Mouse (Mus musculus): ENCODE data around the gene Prss28. TPM values are rescaled to one million over a fixed set of nuclear protein-coding genes. Genes with fewer than 3 reads are reported as not detected.
A peak's percentile ranks its signal among the peaks of the same experiment; 100 is the strongest.

Gene Prss28
- not detected in 2 replicates for polyA plus RNA-seq (2012; rRNA removed)

DNA sequence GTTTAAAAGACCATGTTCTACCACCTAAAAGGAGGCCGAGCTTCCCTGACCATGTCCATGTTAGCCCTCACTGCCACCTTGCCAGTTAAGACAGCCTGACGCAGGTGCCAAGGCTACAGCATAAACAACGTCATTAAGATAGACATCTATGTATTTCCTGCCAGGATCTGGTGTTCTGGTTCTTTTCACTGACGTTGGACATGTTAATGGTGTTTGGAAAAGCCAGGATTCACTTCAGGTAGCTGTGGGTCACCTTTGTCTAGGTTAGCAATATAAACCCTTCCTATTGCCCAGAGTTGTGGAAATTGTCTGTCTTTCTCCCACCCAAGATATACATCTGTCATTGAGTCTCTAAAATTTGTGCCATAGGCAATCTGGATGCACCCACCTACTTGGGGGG, at the start of gene Prss28:
TSS of gene Prss28 (plus strand) at position 301 of the 400 bp plus-strand sequence.
- no peak for DNase-seq (ENCODE audit: low read depth)

DNA sequence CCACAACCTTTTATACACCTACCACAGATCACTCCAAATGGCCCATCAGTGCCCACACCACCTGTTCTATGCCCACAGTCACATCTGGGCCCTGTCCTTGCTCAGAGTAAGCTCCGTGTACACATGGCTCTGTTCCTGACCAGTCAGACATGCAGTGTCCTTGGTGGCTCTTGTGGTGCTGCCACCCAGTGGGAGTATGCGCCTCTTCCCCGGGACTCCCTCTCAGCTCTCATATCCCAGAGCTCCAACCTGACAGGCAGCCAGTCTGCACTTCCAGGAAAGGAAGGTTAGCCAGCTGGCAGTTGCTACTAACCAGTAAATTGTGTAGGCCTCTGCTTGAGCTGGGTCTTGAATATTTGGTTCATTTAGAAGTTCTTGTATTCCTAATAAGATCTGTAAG, 44.0 kb upstream of the Prss28 start:
- no peak for TF ChIP-seq POLR2A (IDR thresholded peaks at IDR 0.05; ENCODE audit: borderline replicate concordance, extremely low read depth, insufficient read depth, insufficient read length, poor library complexity, severe bottlenecking)
- peak; percentile 28; the same call in 1 of the 2 replicates for TF ChIP-seq CTCF (IDR thresholded peaks at IDR 0.05; ENCODE audit: borderline replicate concordance, extremely low read depth, insufficient read depth, insufficient read length)

More for the DNA sequence above, at the start of gene Prss28:
- no peak for TF ChIP-seq CTCF (IDR thresholded peaks at IDR 0.05; ENCODE audit: borderline replicate concordance, extremely low read depth, insufficient read depth, insufficient read length)
- no peak for TF ChIP-seq POLR2A (IDR thresholded peaks at IDR 0.05; ENCODE audit: borderline replicate concordance, extremely low read depth, insufficient read depth, insufficient read length, poor library complexity, severe bottlenecking)

DNA sequence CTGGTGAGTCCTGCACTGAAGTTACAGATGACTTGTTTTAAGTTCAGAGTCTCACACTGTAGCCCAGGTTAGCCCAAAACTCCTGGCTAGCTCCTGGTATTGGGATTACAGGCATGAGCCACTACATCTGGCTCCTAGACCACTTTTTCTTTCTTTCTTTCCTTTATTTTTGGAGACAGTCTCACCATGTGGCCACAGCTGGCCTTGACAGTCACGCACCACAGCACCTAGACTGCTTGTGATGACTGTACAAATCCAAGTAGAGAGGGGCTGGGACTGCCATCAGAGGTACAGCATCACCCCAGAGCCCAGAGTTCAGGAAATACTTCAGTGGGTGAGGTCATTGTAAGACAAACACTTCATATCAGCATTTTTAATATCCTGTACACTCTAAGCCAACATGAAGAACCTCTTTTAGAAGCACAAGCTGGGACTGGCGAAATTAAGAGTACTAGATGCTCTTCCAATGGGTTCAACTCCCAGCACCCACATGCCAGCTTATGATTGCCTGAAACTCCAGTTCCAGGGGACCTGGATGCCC, 37.6 kb upstream of the Prss28 start:
- no peak for DNase-seq (ENCODE audit: low read depth)
- no peak for TF ChIP-seq CTCF (IDR thresholded peaks at IDR 0.05; ENCODE audit: borderline replicate concordance, extremely low read depth, insufficient read depth, insufficient read length)
- no peak for TF ChIP-seq POLR2A (IDR thresholded peaks at IDR 0.05; ENCODE audit: borderline replicate concordance, extremely low read depth, insufficient read depth, insufficient read length, poor library complexity, severe bottlenecking)

More for the DNA sequence above, 44.0 kb upstream of the Prss28 start:
- peak; percentile 18 for DNase-seq (ENCODE audit: low read depth)

DNA sequence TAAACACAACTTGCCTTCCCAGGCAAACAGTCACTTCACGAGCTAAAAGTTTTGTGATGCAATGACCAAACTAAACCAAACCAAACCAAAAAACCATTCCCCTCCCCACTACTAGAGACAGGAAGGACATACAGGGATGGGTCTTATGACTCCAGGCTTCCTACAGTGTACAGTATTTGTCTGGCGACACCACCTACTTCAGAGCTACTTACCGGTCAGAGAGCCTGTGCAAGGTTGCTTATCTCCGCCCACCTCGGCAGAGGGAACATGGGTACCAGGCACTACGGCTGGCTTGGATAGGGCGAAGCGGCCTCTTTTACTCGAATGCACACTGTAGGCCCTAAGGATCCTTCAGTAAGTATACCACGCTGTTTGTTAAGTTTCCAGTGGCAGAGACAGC, 36.1 kb upstream of the Prss28 start:
- peak; percentile 15 for DNase-seq (ENCODE audit: low read depth)
- TF ChIP-seq CTCF (IDR thresholded peaks at IDR 0.05; ENCODE audit: borderline replicate concordance, extremely low read depth, insufficient read depth, insufficient read length) (no peak), POLR2A (IDR thresholded peaks at IDR 0.05; ENCODE audit: borderline replicate concordance, extremely low read depth, insufficient read depth, insufficient read length, poor library complexity, severe bottlenecking) (no peak)

DNA sequence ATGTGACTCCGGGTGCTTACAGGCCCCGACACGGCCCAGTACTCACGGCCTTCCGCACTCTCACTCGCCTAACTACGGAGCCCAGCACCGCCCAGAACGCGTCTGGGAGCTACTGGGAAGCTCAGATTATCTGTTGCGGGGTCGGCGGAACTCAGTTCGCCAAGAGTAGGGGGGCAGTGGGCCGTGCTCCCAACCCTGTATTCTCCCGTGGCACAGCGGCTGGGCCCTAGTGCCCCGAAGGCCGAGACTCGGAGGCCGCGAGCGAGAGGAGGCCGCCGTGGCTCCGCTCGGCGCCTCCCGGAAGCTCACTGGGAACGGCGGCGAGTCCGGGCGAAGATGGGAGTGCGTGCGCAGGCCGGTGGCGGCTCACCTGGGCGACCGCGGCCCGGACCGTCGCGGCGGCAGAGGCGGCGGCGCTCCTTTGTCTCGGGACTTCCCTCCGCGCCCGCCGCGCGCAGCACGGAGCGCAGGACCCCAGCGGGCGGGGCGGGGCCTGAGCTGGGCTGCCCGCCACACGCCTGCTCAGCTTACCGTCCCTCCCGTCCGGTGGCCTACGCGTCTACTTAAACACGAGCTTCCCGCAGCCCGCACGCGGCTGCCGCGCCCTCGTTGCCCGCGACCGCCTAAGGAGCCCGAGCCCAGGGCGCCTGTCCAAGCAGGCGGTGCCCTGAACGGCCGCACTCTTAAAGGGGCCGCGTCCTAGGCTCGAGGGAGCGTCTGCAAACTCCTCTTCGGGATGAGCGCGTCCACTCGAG, 35.3 kb upstream of the Prss28 start:
- TF ChIP-seq CTCF (IDR thresholded peaks at IDR 0.05; ENCODE audit: borderline replicate concordance, extremely low read depth, insufficient read depth, insufficient read length), result no peak
- peak; percentile 98 for TF ChIP-seq POLR2A (IDR thresholded peaks at IDR 0.05; ENCODE audit: borderline replicate concordance, extremely low read depth, insufficient read depth, insufficient read length, poor library complexity, severe bottlenecking)
- peak; percentile 98 for DNase-seq (ENCODE audit: low read depth)

DNA sequence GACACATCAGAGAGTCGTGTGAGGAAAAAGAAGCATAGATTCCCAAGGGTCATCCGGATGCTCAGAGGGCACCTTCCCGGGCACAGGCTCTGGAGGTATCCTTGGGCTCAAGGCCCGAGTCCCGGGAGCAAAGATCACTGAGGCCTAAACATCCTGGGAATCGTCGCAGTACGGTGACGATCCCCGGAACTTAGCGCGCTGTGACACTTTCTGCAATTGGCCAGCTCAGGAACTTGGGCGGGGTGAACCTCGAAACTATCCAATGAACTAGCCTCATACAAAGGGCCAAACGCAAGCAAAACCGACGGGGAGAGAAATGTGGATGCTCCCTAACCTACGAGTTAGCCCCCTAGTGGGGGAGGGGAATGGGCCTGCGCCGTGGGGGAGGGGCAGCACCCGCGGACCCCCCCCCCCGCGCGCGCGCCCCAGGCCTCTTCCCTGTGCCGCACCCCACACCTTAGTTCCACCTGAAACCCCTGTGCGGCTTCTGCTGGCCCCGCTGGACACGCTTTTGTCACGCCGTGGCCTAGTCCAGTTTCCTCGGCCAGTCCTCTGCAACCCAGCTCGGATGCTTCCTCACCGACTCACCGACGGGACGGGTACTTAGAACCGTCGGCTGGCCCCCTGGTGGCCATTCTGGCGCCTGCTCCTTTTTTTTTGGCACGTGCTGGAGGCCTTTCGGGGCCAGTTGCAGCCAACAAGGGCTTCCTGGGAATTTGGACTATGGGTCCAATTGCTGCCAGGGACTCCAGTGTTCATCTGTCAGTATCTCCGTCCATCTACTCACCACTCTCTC, 34.5 kb upstream of the Prss28 start:
- DNase-seq (ENCODE audit: low read depth), result peak; percentile 99
- TF ChIP-seq CTCF (IDR thresholded peaks at IDR 0.05; ENCODE audit: borderline replicate concordance, extremely low read depth, insufficient read depth, insufficient read length) (peak; percentile 91), POLR2A (IDR thresholded peaks at IDR 0.05; ENCODE audit: borderline replicate concordance, extremely low read depth, insufficient read depth, insufficient read length, poor library complexity, severe bottlenecking) (peak; percentile 36; the same call in 1 of the 2 replicates)

DNA sequence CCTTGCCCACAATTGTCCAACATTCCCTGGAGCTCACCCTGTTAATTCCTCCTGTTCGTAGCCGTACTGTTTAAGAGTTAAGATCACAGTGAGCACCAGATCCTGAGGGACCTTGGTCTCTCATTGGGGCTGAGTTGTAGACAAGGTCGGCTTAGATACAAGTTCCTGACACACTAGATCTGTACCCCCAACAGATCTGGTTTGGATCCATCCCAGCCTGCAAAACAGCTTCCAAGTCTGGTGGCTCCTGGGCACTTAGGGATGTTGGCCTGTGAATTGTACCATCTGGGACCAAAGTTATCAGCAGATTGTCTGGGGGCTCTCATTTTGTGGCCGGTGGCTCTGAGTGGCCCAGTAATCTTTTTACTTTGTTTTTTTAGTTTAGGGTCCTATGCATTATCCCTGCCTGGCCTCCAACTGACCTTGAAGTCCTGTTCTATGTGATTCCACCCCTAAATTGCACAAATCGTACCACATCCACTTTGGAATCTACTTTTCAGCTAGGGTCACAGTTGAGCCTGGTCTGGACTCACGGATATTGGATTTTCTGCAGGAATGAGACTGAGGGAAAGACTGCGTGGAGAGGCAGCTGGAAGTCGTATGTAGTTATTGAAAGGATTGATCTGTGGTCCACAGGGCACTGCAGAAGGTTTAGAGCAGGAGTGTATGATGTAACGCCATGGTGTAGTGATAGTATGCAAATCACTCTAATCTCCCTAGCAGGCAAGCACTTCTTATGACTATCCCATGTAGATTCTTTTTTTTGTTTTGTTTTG, 33.7 kb upstream of the Prss28 start, which contains the start of gene Ube2i:
TSS of gene Ube2i (minus strand) at position 52 of the 776 bp plus-strand sequence.
- DNase-seq (ENCODE audit: low read depth), result no peak
- no peak for TF ChIP-seq POLR2A (IDR thresholded peaks at IDR 0.05; ENCODE audit: borderline replicate concordance, extremely low read depth, insufficient read depth, insufficient read length, poor library complexity, severe bottlenecking)
- no peak for TF ChIP-seq CTCF (IDR thresholded peaks at IDR 0.05; ENCODE audit: borderline replicate concordance, extremely low read depth, insufficient read depth, insufficient read length)

DNA sequence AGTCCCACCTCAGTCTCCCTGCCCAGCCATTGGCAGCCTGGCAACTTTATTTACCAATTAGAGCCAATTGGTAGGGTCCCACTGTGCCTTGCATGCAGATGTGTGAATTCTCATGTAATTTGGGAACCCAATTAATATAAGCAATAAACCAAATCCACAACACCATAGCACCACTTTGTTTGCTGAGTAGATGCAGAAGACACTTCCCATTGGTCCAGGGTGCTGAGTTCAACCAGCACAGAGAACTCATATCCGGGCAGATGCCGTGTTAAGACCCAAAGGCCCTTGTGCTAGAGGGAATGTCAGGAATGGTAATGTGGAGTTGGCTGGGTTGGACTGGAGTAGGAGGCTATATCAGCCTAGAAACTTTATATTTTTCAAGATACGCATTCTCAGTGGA, 32.6 kb upstream of the Prss28 start:
- TF ChIP-seq CTCF (IDR thresholded peaks at IDR 0.05; ENCODE audit: borderline replicate concordance, extremely low read depth, insufficient read depth, insufficient read length) (no peak), POLR2A (IDR thresholded peaks at IDR 0.05; ENCODE audit: borderline replicate concordance, extremely low read depth, insufficient read depth, insufficient read length, poor library complexity, severe bottlenecking) (no peak)
- no peak for DNase-seq (ENCODE audit: low read depth)

DNA sequence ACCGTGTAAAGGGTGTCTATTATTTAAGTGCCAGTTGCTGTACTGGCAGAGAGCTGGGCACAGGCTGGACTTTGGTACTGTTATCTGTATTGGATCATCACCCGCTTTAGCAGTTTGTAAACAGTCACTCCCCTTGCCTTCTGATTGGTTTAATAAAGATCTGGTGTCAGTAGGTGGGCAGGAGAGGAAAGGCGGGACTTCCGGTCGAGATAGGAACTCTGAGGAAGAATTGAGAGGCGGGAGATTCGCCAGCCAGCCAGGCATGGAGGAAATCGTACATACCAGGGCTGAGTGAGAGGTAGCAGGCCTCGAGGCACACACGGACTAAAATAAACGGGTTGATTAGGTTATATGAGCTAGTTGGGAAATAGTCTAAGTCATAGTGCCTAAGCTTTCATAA, 26.3 kb upstream of the Prss28 start:
- TF ChIP-seq POLR2A (IDR thresholded peaks at IDR 0.05; ENCODE audit: borderline replicate concordance, extremely low read depth, insufficient read depth, insufficient read length, poor library complexity, severe bottlenecking) (no peak), CTCF (IDR thresholded peaks at IDR 0.05; ENCODE audit: borderline replicate concordance, extremely low read depth, insufficient read depth, insufficient read length) (no peak)
- DNase-seq (ENCODE audit: low read depth), result peak; percentile 30

DNA sequence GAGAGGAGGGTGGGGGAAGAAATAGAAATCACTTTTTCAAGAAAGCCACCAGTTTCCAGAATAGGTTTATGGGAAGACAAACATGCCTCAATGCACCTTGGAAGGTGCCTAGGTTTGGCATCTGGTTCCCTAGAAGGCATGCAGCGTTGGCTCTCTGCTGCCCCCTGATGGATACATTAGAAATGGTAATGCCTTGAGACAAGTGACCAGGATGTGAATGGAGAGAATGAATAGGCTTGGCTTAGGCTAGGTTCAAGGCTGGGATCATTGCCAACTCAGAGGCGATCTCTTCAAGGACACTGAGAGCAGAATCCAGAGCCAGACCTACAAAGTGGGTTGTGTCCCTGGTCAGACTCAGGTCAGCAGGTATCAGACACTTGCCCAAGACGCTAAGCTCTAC, 23.4 kb upstream of the Prss28 start:
- TF ChIP-seq CTCF (IDR thresholded peaks at IDR 0.05; ENCODE audit: borderline replicate concordance, extremely low read depth, insufficient read depth, insufficient read length) (peak; percentile 86), POLR2A (IDR thresholded peaks at IDR 0.05; ENCODE audit: borderline replicate concordance, extremely low read depth, insufficient read depth, insufficient read length, poor library complexity, severe bottlenecking) (no peak)
- peak; percentile 78 for DNase-seq (ENCODE audit: low read depth)

Data from brain, embryonic 14.5 days (tissue).